Mouse (Mus musculus): ENCODE data around the gene AU022252.
A peak's percentile ranks its signal among the peaks of the same experiment; 100 is the strongest.

- no peak for TF ChIP-seq ZMIZ1 (IDR thresholded peaks at IDR 0.05; ENCODE audit: low read depth, low read length)
- no peak for TF ChIP-seq CTCF (IDR thresholded peaks at IDR 0.05 in 2 of 3, conservative IDR thresholded peaks at IDR 0.05 in 1 of 3; ENCODE audit: control insufficient read depth in 1 of 3, insufficient read depth in 1 of 3, low read depth in 2 of 3, low read length in 3 of 3, poor library complexity in 1 of 3, severe bottlenecking in 1 of 3)
- TF ChIP-seq USF1 (IDR thresholded peaks at IDR 0.05; ENCODE audit: low read depth, low read length): no peak
- no peak for TF ChIP-seq CHD1 (IDR thresholded peaks at IDR 0.05; ENCODE audit: low read depth, low read length)
- no peak for TF ChIP-seq HCFC1 (IDR thresholded peaks at IDR 0.05; ENCODE audit: low read depth, low read length)
- TF ChIP-seq BHLHE40 (IDR thresholded peaks at IDR 0.05; ENCODE audit: borderline replicate concordance, low read depth, low read length): no peak
- no peak for TF ChIP-seq JUND (IDR thresholded peaks at IDR 0.05; ENCODE audit: low read depth, low read length)
- TF ChIP-seq MAZ (IDR thresholded peaks at IDR 0.05; ENCODE audit: low read depth, low read length): no peak
- TF ChIP-seq MAFK (IDR thresholded peaks at IDR 0.05; ENCODE audit: borderline replicate concordance, low read depth, low read length): no peak
- TF ChIP-seq TBP (IDR thresholded peaks at IDR 0.05; ENCODE audit: low read depth, low read length): no peak
- peak; percentile 81 for TF ChIP-seq ZNF384 (IDR thresholded peaks at IDR 0.05; ENCODE audit: low read depth, low read length)
- TF ChIP-seq MYC (IDR thresholded peaks at IDR 0.05; ENCODE audit: low read depth, low read length): no peak
- TF ChIP-seq E2F4 (IDR thresholded peaks at IDR 0.05; ENCODE audit: borderline replicate concordance, low read depth, low read length): no peak
- TF ChIP-seq POLR2AphosphoS2 (IDR thresholded peaks at IDR 0.05; ENCODE audit: low read length): no peak
Observed at GRCm38 (mm10) chr4:119165916-119166315, 66.6 kb downstream of the AU022252 start.

Measured in MEL (cell line).